Mouse (Mus musculus) thymus, postnatal 14 days (tissue): ENCODE measurements at regions not wholly inside any gene's neighbourhood (a gene's known extent, or its start where the extent isn't known, plus 50 kb on each side); places are given as distances from the start of the nearest gene placed in this dataset.

Source experiments
- DNase-seq: peaks from one replicate; pipeline ENCODE4 v3.0.0; 2021

DNA sequence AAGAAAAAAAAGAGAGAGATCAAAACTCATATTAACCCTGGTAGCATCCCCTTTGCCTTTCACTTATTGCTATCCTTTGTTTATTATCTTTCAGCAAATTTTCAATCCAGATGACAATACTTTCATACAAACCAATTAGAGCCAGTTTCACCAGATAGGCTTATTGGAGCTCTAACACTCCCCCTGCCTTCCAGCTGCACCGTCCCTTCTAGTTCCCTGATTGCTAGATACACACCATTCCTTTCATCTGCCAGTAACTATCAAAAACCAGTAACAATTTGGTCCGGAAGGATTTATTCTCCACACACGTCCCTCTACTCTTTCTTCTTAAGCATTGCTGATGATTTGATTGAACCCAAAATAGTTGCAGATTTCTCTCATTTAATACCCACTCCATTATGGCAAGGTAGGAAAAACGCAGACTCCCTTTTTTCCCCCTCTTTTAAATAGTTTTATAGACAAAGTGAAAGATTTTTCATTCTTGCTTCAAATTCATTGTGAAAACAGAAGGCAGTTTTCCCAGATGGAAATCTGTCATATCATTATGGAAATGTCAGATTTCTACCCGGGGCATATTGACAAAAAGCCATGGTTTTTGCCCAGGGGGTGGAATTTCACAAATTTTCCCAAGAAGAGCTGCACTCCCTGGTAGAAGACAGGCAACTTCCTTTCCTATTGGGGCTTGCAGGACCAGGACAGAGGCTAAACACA, 617.3 kb downstream of the Bcl11a start:
- DNase-seq = no peak

GRCm38 (mm10) chr11:24696561-24696960, 618.7 kb downstream of the Bcl11a start:
- no peak for DNase-seq

DNA sequence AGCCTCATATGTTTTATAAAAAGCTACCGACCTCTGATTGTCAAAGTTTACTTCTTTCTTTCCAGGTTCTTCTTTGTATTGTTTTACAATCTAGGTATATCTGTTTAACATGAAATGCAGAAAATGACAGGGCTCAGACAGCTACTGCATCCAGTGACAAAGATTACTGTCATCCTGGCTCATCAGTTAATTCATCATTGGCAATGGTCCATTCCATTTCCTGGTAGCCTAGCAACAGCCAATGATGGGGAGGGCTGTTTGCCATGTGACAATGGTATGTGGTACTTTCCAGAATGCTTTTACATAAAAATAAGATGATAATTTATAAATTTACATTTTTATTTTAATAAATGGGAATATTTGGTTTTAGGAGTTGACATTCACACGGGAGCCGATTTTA, 630.9 kb downstream of the Bcl11a start:
- no peak for DNase-seq

DNA sequence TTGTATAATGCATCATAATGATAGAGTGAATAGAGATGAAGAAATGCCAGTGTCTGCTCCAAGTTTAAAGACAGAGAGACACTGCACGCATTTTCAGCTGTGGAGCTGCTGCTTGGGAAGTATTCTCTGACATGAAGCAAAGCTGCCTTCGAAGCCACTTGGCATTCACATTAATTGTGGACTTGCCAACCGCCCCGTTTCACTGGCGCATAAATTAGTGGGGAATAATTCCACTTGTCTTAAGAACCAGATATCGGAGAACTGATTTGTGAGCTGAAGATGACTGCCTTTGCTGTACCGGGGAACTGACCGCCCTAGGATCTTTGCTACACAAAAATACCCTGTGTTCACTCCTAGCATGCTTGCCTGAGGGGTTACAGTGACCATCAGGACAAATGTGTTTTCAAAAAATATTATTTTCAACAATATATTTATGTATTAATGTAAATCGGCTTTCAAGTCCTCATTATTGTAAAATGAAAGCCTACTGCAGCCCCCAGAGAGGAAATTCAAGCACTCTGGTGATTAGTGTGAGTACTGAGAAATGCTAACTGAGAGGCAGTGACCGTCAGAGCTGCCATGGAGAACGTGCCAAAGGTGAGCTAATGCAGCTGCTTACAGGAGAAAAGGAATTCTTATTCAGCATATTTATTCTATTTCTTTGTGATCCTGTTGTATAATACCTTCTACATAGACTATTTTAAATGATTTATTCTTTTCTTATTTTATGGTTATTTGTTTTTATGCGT, 638.9 kb downstream of the Bcl11a start:
- DNase-seq = no peak

DNA sequence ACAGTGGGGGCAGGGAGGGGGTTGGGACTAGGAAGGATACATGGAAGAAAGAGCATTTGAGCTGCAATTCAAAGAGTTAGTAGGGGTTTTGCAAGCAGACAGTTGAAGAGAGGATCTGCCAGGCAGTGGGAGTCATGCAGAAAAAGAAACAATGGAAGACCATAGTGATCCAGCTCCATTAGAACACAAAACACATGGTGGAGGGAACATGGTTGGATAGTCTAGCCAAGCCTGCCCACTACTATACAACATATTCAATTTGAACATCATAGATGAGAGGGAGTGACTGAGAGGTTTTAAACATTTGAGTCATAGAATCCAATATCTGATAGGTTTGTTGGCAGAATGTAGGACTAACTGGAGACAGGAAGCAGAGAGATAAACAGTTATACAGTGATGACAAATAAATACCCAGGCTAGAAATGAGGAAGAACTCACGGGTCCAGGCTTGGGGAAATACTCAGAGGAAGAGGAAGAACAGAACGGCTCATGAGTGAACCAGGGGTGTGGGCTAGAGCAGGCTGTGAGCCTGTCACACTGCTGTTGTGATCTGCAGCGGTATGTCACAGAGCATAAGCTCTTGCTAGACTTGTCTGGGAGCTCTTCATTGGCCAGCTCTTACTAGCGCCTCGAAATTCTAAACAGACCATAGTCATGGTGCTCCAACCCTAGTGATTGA, 646.5 kb downstream of the Bcl11a start:
- DNase-seq = no peak

DNA sequence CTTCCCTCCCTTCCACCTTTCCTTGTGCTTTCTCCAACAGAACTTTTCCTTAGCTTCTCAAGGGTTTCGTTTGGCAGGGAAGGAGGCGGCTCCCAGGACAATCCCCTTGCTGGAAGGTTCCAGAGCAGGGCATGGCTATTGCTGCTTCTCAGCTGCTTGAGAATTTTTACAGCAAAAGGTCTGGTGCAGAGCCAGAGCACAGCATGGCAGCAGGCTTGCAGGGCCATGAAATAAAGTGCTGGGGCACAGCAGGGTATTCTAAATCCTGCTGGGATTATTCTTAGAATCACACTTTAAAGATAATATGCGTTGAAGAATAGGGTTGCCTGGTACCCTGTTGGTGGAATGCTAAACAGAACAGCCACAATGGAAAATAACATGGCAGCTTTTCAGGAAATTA, 648.5 kb downstream of the Bcl11a start:
- no peak for DNase-seq

GRCm38 (mm10) chr11:24727404-24727803, 649.5 kb downstream of the Bcl11a start:
- no peak for DNase-seq

DNA sequence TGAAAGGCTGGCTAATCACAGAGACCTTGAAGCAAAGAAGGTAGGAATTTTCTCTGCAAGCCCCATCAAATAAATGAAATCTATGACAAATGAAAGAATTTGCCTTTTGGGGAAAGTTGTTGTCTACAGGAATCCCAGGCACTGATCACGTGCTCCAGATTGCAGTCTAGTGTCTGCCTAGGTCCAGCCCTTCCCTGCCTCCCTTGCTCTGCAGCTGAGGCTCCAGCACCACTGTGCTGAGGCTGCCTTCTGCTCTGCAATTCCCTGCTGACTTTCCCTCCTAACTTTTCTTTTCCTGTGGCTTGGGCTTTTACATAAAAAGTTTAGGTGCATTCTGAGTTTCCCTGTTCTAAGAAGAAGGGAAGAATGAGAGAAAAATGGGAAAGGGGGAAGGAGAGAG, 653.6 kb downstream of the Bcl11a start:
- DNase-seq = no peak

DNA sequence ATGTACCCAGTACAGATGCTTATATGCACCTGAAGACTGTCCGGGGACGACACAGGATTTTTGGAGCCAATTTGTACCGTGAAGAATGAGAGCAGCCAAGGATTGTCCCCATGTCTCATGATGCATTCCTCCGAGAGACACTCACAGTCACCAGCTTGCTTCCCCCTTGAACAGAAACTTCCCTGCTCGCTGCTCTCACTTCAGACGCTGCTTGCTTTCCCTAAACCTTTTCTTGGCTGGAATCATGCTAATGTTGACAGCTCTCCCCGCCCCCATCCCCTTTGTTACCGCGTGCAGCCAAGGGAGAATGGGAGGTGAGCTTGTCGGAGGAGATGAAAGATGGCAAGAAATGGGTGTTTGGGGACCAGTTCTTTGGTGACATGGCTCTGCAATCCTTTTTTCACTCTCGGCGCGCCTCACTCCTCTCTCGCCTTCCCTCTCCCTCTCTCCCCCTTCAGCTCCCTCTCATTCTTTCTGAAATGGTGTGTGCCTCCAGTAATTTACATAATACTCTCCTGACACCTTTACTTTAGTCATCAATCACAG, 661.9 kb downstream of the Bcl11a start:
- DNase-seq = no peak

GRCm38 (mm10) chr11:24740466-24740865, 662.6 kb downstream of the Bcl11a start:
- DNase-seq = no peak

- DNase-seq = no peak
Observed at GRCm38 (mm10) chr11:24742561-24742960, 664.7 kb downstream of the Bcl11a start.

DNA sequence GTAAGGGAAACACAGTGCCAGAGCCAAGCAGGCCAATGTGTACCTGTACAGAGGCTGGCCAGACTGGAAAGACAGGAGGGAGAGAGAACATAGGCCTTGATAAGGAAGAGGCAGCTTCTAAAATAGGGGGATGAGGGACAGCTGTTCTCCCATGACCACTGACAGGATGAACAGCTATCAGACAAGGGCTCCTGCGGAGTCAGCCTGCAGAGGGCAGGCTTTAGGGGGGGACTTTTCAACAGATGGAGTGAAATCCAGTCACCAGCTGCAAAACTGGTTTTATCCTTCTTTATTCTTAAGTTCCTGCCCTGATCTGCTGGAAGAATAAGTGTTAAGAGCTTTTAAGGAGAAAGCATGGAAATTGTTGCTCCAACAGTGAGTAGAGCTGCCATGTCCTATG, 665.6 kb downstream of the Bcl11a start:
- DNase-seq = no peak

DNA sequence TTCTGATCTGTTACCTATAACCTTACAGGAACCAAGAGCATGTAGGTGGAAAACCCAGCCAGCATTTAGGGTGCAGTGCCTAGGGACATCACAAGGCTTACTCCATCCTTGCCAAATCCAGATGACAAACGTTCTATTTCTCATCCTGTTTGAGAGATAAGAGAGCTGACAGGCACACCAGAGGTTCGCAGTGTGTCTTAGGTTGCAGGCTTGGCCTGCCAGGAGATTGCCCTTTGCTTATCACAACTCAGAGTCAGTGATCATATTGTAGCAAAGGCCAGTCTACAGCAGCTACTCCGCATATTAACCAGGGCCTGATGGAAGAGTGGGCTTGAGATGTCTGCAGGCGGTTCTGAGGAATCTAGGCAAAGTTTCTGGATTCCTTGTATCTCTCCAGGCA, 668.0 kb downstream of the Bcl11a start:
- DNase-seq = no peak

DNA sequence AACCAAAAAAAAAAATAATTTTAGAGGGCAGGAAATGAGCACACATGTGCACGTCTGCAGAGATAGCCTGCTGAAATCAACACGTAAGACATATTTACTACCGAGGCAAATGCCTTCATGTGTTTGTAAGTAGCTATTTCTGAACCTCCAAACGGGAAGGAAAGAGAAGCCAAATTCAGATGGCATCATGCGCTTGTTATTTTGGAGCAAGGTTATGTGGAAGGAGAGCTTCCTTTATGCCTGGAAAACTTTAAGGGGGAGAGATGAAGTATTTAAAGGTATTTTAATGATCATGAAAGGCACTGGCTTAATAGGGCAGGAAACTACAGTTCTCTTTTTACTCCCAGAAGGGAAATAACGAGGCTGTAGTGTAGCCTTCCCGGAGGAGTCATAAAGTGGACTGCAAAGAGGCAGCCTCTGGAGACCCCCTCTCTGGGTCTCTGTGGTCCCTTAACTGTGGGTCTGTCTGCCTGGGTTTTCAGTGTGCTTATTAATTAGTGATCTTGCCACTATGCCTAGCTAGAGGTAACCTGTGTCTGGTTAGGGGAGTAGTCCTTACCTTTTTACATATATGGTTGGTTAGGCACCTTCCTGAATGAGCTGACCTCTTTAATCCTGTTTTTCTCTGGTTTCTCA, 672.4 kb downstream of the Bcl11a start:
- no peak for DNase-seq

DNA sequence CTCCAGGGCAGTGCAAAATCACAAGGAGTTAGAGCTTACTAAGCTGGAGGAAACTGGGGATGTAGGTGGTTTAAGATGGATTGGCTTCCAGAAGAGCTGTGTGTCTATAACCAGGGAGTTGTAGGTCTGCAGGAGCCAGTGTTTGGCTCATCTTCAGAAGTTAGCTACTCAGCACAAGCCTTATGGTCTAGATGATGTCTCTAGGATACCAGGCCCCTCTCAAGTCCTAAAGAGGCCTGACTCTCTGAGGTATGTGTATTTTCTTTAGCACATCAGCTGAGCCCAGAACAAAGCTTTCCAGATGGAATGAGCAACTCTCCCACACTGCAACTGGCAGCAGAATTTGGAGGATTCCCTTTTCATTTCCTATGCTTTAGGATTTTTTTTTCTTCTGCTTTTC, 680.3 kb downstream of the Bcl11a start:
- DNase-seq = no peak

DNA sequence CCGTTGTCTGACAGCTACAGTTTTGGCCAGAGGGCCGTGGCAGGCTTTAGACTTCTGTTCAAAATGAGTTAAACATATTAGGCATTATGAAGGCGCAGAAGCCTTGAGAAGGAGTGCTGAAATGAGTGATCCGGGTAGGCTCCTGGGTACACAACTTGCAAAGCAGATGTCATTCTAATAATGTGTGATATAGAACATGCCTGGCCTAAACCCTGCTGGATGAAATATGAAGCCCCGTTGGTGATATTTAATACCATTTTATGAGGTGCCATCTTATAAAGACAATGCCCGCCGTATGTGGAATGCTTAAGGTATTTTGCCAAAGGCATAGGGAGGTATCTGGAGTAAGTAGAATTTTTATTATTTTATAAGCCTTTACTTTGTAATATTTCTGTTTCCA, 705.6 kb downstream of the Bcl11a start:
- DNase-seq = no peak

- no peak for DNase-seq
Observed at GRCm38 (mm10) chr11:24789120-24789519, 711.3 kb downstream of the Bcl11a start.

GRCm38 (mm10) chr11:24795510-24796211, 717.8 kb downstream of the Bcl11a start:
- no peak for DNase-seq

DNA sequence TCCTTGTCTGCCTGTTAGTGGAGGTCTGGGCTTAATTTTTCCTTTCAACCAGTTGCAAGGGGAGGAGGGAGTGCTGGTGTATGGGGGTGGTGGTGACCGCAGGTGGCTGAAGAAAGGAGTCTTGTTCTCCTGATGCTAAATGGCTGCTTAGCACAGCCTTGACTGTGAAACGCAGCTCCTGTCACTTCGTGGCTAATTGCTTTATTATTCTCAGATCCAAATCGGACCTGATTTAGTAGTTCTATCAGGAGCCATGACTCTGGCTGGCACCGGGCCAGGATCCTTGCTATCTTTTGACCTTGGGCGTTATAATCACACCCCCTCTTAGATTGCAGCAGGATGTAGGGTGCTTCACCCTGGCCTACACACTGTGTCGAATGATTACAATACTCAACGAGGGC, 726.8 kb downstream of the Bcl11a start:
- no peak for DNase-seq

DNA sequence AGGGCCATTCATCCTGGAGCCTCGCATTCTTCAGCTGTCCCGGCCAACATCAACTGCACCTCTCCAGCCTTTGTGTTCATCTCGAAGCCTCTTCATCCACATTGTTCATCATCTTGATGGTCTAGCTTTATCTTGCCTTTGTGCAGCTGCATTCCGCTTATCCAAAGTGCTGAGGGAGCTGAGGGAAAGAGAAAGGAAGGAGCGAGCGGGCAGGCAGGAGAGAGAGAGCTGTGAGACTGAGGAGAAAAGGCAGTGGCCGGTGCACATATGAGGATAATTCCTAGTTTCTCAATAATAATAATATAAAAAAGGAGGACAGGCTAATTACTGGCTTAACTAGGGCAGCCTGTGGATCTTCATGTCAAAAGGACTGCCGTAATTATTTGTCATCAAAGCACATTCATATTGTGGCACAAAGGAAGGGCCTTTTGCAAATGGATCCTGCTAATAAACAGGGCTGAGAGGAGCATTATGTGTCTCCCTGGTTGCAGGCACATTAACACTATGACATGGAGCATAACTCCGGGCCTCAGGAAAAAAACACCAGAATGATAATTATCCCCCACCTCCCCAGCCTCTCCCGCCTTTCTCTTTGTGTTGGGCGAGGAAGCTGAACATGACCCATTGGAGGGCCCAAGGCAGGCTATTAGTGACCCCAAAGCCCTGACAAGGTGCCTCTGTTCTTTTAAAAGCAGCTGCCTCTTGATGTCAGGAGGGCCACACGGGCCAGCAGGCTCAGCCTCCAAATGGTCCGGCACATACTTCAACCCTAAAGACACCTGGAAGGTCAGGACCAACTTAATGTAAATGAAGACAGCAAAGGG, 751.9 kb downstream of the Bcl11a start:
- DNase-seq = no peak

- DNase-seq = no peak
Observed at GRCm38 (mm10) chr11:24830484-24830883, 752.6 kb downstream of the Bcl11a start.
